Mouse (Mus musculus) heart, embryonic 13.5 days (tissue): ENCODE data around the gene Tesk1. TPM values are rescaled to one million over a fixed set of nuclear protein-coding genes. Genes with fewer than 3 reads are reported as not detected.
A peak's percentile ranks its signal among the peaks of the same experiment; 100 is the strongest.

Experiments used
- ATAC-seq: fragments of 200-750 bp; cut with Nextera tagmentation; 2 replicates; pipeline ENCODE4 v1.8.0; 2017; ENCODE audit warnings: moderate TSS enrichment; ENCODE audit not compliant: insufficient number of reproducible peaks, low FRiP score, low TSS enrichment; ENCODE audit errors: extremely low read depth
- H3K27ac ChIP-seq: fragments of 300-500 bp; sonication (generic); replicated peaks from 2 replicates; pipeline ENCODE4 v1.5.1; 2015; ENCODE audit warnings: moderate library complexity, mild to moderate bottlenecking, inconsistent platforms
- H3K27me3 ChIP-seq: fragments of 300-500 bp; sonication (generic); replicated peaks from 2 replicates; pipeline ENCODE4 v1.6.1; 2015; ENCODE audit warnings: mild to moderate bottlenecking, inconsistent platforms
- H3K36me3 ChIP-seq: fragments of 300-500 bp; sonication (generic); 2 replicates; pipeline ENCODE4 v1.6.1; 2015; ENCODE audit warnings: mild to moderate bottlenecking, inconsistent platforms
- H3K4me1 ChIP-seq: fragments of 300-500 bp; sonication (generic); 2 replicates; pipeline ENCODE4 v1.6.1; 2015; ENCODE audit warnings: inconsistent platforms
- H3K4me2 ChIP-seq: fragments of 300-500 bp; sonication (generic); 2 replicates; pipeline ENCODE4 v1.6.1; 2015; ENCODE audit warnings: inconsistent platforms, mild to moderate bottlenecking, moderate library complexity
- H3K4me3 ChIP-seq: fragments of 300-500 bp; sonication (generic); 2 replicates; pipeline ENCODE4 v1.5.1; 2015; ENCODE audit warnings: moderate library complexity, mild to moderate bottlenecking, inconsistent platforms
- H3K9ac ChIP-seq: fragments of 300-500 bp; sonication (generic); 2 replicates; pipeline ENCODE4 v1.6.1; 2015; ENCODE audit warnings: inconsistent platforms, mild to moderate bottlenecking, moderate library complexity
- H3K9me3 ChIP-seq: fragments of 300-500 bp; sonication (generic); 2 replicates; pipeline ENCODE4 v1.6.1; 2016; ENCODE audit warnings: inconsistent platforms
- WGBS: fragments of 180-500 bp; shearing (Covaris S2); methylation state at CpG from one replicate; pipeline ENCODE4 v1.1.7; 2015; ENCODE audit warnings: mixed read lengths; 5-methylcytosine and 5-hydroxymethylcytosine counted together
- polyA plus RNA-seq: library from polyadenylated mRNA; unstranded; fragments of >200 nt; fragmentation: Nextera tagmentation; extraction: Ambion mirVana; gene quantifications from 2 replicates; pipeline ENCODE4 v1.2.1, GENCODE M21; 2015

Tesk1 gene
- polyA plus RNA-seq, 1 experiment from 2014 or later: 3.8 TPM

- Histone ChIP-seq H3K4me1 (peaks cover 30% of the 10 kb centered on the region), H3K9ac (no peak overlapping the region), H3K9me3 (no peaks in the 10 kb centered on the region), H3K4me2 (no peak overlapping the region), H3K27ac (no peak overlapping the region), H3K4me3 (no peak overlapping the region), H3K36me3 (no peaks in the 10 kb centered on the region), H3K27me3 (peaks cover 57% of the 10 kb centered on the region)
- WGBS: 25% methylated on average over 4 of the region's 4 CpGs
- no peak for ATAC-seq
These were observed 14.7 kb downstream of the Tesk1 start for GRCm38 (mm10) chr4:43456470-43456869.

GRCm38 (mm10) chr4:43457124-43457523 lies 15.4 kb downstream of the Tesk1 start:
- no peak for ATAC-seq
- Histone ChIP-seq H3K9ac (0 out of 2 replicates have a peak overlapping the region, but pooled peaks have one; percentile 54), H3K9me3 (no peaks in the 10 kb centered on the region), H3K36me3 (no peaks in the 10 kb centered on the region), H3K4me3 (no peak overlapping the region), H3K27ac (no peak overlapping the region), H3K4me2 (no peak overlapping the region), H3K4me1 (peaks cover 29% of the 10 kb centered on the region), H3K27me3 (peaks cover 50% of the 10 kb centered on the region)
- 14% methylated on average over 8 of the region's 8 CpGs for WGBS

DNA sequence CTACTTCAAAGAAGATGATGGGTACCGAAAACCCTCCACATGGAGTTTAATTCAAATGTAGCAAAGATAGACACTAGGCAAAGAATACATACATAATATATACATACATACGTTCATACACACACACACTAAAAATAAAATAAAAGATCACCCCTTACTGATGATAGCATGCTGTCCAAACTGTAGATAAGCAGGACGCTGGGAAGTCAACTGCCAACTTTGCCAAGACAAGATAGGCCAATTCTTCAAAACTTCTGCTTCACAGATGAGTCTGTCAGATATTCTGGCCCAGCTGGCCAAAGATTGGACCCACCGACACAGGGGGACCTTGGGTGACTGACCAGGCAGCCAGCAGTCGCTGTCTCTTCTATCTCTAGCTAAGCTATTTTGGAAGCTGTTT lies 21.4 kb downstream of the Tesk1 start:
- Histone ChIP-seq H3K27ac (no peak overlapping the region), H3K4me2 (no peak overlapping the region), H3K9ac (no peak overlapping the region), H3K4me3 (no peak overlapping the region), H3K27me3 (no peaks in the 10 kb centered on the region; the same call in 1 of the 2 replicates), H3K4me1 (peaks cover 6% of the 10 kb centered on the region; the same call in 1 of the 2 replicates), H3K9me3 (no peaks in the 10 kb centered on the region), H3K36me3 (no peaks in the 10 kb centered on the region)
- ATAC-seq: no peak
- WGBS: 75% methylated on average over 5 of the region's 5 CpGs

DNA sequence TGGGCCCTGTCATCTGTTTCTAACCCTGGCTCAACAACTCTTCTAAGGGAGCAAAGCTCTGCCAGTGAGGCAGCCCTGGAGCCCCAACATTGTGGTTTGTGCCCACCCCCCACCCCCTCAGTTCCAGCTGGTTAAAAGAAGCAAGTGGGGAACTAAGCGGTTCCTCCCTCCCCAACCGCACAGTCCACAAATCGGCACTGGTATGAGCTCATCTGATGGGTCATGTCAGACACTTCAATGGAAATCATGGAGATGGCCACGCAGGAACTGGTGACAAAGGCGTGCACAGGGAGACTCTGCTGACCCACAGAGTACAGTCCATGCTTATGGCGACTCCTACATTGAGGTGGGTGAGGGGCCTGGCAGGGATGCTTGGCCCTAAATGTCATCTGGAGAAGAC lies 24.2 kb downstream of the Tesk1 start:
- no peaks in the 10 kb centered on the region for H3K36me3 ChIP-seq
- no peak overlapping the region for H3K4me2 ChIP-seq
- H3K4me1 ChIP-seq: peaks cover 6% of the 10 kb centered on the region; the same call in 1 of the 2 replicates
- H3K9me3 ChIP-seq: no peaks in the 10 kb centered on the region
- H3K27ac ChIP-seq: no peak overlapping the region
- no peak overlapping the region for H3K9ac ChIP-seq
- H3K4me3 ChIP-seq: no peak overlapping the region
- H3K27me3 ChIP-seq: no peaks in the 10 kb centered on the region
- 78% methylated on average over 6 of the region's 6 CpGs for WGBS
- ATAC-seq: no peak

DNA sequence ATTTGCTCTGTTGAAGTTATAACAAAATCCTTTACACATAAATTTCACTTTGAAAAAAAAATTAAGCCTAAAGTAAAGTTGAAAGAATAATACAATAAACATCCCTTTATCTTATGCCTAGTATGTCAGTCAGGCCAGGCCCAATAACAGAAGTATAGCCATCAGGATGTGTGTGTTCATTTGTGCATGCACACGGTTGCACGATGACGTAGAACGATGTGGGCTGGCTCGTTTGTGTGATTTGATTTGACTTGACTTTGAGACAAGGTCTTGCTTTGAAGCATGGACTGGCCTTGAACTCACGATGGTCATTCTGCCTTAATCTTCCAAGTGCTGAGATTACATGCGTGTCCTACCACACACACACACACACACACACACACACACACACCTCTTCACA lies 25.1 kb downstream of the Tesk1 start:
- Histone ChIP-seq H3K4me1 (peaks cover 6% of the 10 kb centered on the region; the same call in 1 of the 2 replicates), H3K4me2 (no peak overlapping the region), H3K4me3 (no peak overlapping the region), H3K27me3 (no peaks in the 10 kb centered on the region), H3K9me3 (no peaks in the 10 kb centered on the region), H3K36me3 (no peaks in the 10 kb centered on the region), H3K9ac (no peak overlapping the region), H3K27ac (no peak overlapping the region)
- WGBS: 88% methylated on average over 7 of the region's 7 CpGs
- no peak for ATAC-seq

DNA sequence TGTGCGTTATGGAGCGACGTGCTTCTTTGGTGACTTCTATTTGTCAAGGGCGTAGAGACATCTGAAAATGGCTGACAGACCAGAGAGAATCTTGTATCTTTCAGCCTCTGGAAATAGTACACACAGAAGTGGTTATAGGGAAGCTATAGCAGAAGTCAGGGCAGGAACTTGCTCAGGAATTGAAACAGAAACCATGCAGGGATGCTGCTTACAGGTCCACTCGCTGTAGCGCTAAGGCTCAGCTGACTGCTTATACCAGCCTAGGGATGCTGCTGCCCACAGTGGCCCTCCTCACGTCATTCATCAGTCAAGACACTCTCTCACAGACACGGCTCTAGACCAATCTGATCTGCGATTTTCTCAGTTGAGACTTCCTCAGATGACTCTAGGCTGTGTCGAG lies 28.6 kb downstream of the Tesk1 start:
- Histone ChIP-seq H3K27ac (no peak overlapping the region), H3K9ac (no peak overlapping the region), H3K4me3 (no peak overlapping the region), H3K27me3 (no peaks in the 10 kb centered on the region), H3K4me1 (peaks cover 6% of the 10 kb centered on the region; the same call in 1 of the 2 replicates), H3K36me3 (no peaks in the 10 kb centered on the region), H3K4me2 (no peak overlapping the region), H3K9me3 (no peaks in the 10 kb centered on the region)
- ATAC-seq: no peak
- 87% methylated on average over 10 of the region's 10 CpGs for WGBS

- no peak overlapping the region for H3K27ac ChIP-seq
- no peak overlapping the region for H3K4me2 ChIP-seq
- no peaks in the 10 kb centered on the region for H3K36me3 ChIP-seq
- H3K4me3 ChIP-seq: no peak overlapping the region
- H3K4me1 ChIP-seq: no peaks in the 10 kb centered on the region
- no peak overlapping the region for H3K9ac ChIP-seq
- WGBS: 67% methylated on average over 1 of the region's 1 CpGs
- no peaks in the 10 kb centered on the region for H3K9me3 ChIP-seq
- no peaks in the 10 kb centered on the region for H3K27me3 ChIP-seq
- ATAC-seq: no peak
These were observed 31.9 kb downstream of the Tesk1 start for GRCm38 (mm10) chr4:43473636-43474035.

DNA sequence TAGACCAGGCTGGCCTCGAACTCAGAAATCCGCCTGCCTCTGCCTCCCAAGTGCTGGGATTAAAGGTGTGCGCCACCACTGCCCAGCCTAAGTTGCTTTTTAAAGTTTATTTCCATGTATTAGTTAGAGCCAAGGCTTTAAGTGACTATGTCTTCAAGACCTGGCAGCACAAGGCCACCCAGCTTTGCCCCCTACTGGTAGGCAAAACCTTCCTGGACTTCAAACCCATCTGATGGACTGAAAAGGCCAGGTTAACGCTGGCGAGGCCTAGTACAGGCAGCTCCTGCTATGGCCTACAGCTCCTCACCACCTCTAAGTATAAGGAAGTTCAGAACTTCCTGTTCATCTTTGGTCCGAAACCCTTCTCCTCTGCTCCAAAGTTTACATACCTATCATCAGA lies 34.9 kb downstream of the Tesk1 start:
- ATAC-seq: no peak
- no peak overlapping the region for H3K9ac ChIP-seq
- 77% methylated on average over 6 of the region's 6 CpGs for WGBS

GRCm38 (mm10) chr4:43477857-43478533 lies 36.3 kb downstream of the Tesk1 start:
- Histone ChIP-seq H3K4me1 (peaks cover 3% of the 10 kb centered on the region; the same call in 1 of the 2 replicates), H3K36me3 (no peaks in the 10 kb centered on the region), H3K27ac (peak overlapping the region; percentile 16), H3K4me3 (peak overlapping the region; percentile 43), H3K9me3 (no peaks in the 10 kb centered on the region), H3K9ac (peak overlapping the region; percentile 74), H3K27me3 (0 out of 2 replicates have a peak, but pooled peaks cover 6% of the 10 kb centered on the region), H3K4me2 (peak overlapping the region; percentile 64)
- 11% methylated on average over 11 of the region's 11 CpGs for WGBS
- peak; percentile 84 for ATAC-seq

More for the DNA sequence above, 34.9 kb downstream of the Tesk1 start:
- peaks cover 3% of the 10 kb centered on the region; the same call in 1 of the 2 replicates for H3K4me1 ChIP-seq
- H3K9me3 ChIP-seq: no peaks in the 10 kb centered on the region
- H3K4me2 ChIP-seq: no peak overlapping the region
- H3K27me3 ChIP-seq: no peaks in the 10 kb centered on the region
- no peak overlapping the region for H3K4me3 ChIP-seq
- no peaks in the 10 kb centered on the region for H3K36me3 ChIP-seq
- no peak overlapping the region for H3K27ac ChIP-seq

- Histone ChIP-seq H3K9me3 (no peaks in the 10 kb centered on the region), H3K27ac (peak overlapping the region; percentile 16), H3K27me3 (0 out of 2 replicates have a peak, but pooled peaks cover 9% of the 10 kb centered on the region), H3K36me3 (no peaks in the 10 kb centered on the region), H3K4me3 (peak overlapping the region; percentile 43), H3K4me2 (peak overlapping the region; percentile 64), H3K4me1 (peaks cover 3% of the 10 kb centered on the region; the same call in 1 of the 2 replicates), H3K9ac (peak overlapping the region; percentile 74)
- WGBS: 41% methylated on average over 8 of the region's 8 CpGs
- peak; percentile 6; the same call in 1 of the 2 replicates for ATAC-seq
These were observed 36.8 kb downstream of the Tesk1 start for GRCm38 (mm10) chr4:43478534-43478858.

DNA sequence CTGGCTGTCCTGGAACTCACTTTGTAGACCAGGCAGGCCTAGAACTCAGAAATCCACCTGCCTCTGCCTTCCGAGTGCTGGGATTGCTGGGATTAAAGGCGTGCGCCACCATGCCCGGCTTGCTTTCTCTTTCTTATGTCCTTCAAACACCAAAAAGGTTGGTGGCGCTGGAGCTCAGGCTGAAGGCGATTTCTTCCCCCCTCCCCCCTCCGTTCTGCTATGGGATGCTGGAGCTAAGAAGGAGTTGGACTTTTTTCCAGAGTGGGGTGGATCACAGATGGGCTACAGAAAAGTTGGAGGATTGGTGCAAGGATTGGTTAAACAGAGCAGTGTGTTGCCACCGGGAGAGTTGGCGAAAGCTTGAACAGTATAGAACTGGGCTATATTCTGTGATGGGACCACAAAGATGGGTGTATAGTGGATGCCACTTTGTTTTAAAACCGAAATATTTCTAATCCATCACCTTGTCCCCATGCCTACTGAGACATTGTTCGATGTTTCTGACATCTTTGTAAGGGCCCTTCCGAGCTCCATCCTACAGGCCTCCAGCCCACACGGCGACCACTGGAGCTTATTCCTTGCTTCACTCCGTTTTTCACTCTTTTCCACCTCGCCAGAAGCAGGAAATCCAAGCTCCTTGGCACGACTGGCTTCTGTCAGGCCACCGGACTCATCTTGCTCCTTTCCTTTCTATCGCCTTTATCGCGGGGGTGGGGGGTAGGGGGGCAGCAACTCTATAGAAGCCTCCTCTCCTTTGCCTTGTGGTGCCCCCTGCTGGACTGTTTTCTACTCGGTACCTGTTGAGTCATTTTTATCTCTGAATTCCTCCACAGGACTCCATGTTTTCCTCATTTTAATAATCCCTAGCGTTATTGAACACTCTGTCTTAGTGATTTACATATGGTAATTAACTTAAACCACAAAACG lies 37.4 kb downstream of the Tesk1 start:
- no peak for ATAC-seq

More for the DNA sequence above, 37.4 kb downstream of the Tesk1 start:
- no peak overlapping the region for H3K27ac ChIP-seq
- H3K4me1 ChIP-seq: peaks cover 3% of the 10 kb centered on the region; the same call in 1 of the 2 replicates
- H3K9ac ChIP-seq: 0 out of 2 replicates have a peak overlapping the region, but pooled peaks have one; percentile 30
- 42% methylated on average over 24 of the region's 24 CpGs for WGBS
- H3K36me3 ChIP-seq: no peaks in the 10 kb centered on the region
- H3K9me3 ChIP-seq: no peaks in the 10 kb centered on the region
- peak overlapping the region; percentile 64 for H3K4me2 ChIP-seq
- 0 out of 2 replicates have a peak, but pooled peaks cover 9% of the 10 kb centered on the region for H3K27me3 ChIP-seq
- H3K4me3 ChIP-seq: peak overlapping the region; percentile 24
